Mouse (Mus musculus) left cerebral cortex, adult 18-20 months (tissue): ENCODE measurements around the gene Svbp. TPM values are rescaled to one million over a fixed set of nuclear protein-coding genes. Genes with fewer than 3 reads are reported as not detected.
A peak's percentile ranks its signal among the peaks of the same experiment; 100 is the strongest.

ENCODE experiments used
- DNase-seq, 2 experiments: peaks; one replicate each; pipeline ENCODE4 v3.0.0; 2021 to 2022; ENCODE audit warnings: low spot score in 2 of 2, mixed read lengths in 1 of 2
- total RNA-seq, 2 experiments: library from RNA; stranded (reverse); gene quantifications; 2 replicates each; pipeline ENCODE4 v1.2.3; 2021

The Svbp gene
- total RNA-seq, 2 experiments from 2014 or later = 16.2 to 18.8 TPM

GRCm38 (mm10) chr4:119189864-119190263 lies 5.2 kb upstream of the Svbp start, which contains the start of gene Ermap:
TSS of gene Ermap (minus strand) at chr4:119190011.
- no peak for DNase-seq

- DNase-seq = no peak
These were observed 4.5 kb upstream of the Svbp start for GRCm38 (mm10) chr4:119190618-119191017.

- DNase-seq = no peak
These were observed 3.8 kb upstream of the Svbp start for GRCm38 (mm10) chr4:119191273-119191672.

- DNase-seq = no peak
These were observed 2.3 kb upstream of the Svbp start for GRCm38 (mm10) chr4:119192757-119193156.

GRCm38 (mm10) chr4:119195582-119196320 lies 645 bp downstream of the Svbp start:
- DNase-seq = no peak

GRCm38 (mm10) chr4:119198105-119198504 lies 3.0 kb downstream of the Svbp start:
- DNase-seq = no peak

- peak; percentile 68 to 70 for DNase-seq
These were observed 9.6 kb downstream of the Svbp start for GRCm38 (mm10) chr4:119204672-119205071.

- no peak for DNase-seq
These were observed 21.6 kb downstream of the Svbp start for GRCm38 (mm10) chr4:119216667-119217066.

GRCm38 (mm10) chr4:119218169-119218568 lies 23.1 kb downstream of the Svbp start, which contains the start of gene Tmem269:
TSS of gene Tmem269 (minus strand) at chr4:119218217.
- no peak for DNase-seq

- DNase-seq = peak; percentile 23 to 28
These were observed 28.6 kb downstream of the Svbp start for GRCm38 (mm10) chr4:119223696-119224095.

GRCm38 (mm10) chr4:119224534-119224933 lies 29.4 kb downstream of the Svbp start:
- DNase-seq = no peak

GRCm38 (mm10) chr4:119225719-119226118 lies 30.6 kb downstream of the Svbp start:
- DNase-seq = no peak

GRCm38 (mm10) chr4:119226751-119227150 lies 31.6 kb downstream of the Svbp start:
- DNase-seq = no peak

GRCm38 (mm10) chr4:119232410-119233255 lies 37.5 kb downstream of the Svbp start, which contains the start of the genes AU022252 and P3h1:
TSS of gene AU022252 (minus strand) at chr4:119232712.
TSS of gene P3h1 (plus strand) at chr4:119232915.
- DNase-seq = peak; percentile 98 to 99

GRCm38 (mm10) chr4:119233256-119233901 lies 38.3 kb downstream of the Svbp start:
- DNase-seq = peak; percentile 39 to 45

- no peak for DNase-seq
These were observed 39.2 kb downstream of the Svbp start for GRCm38 (mm10) chr4:119234348-119234747.

- DNase-seq = no peak
These were observed 43.6 kb downstream of the Svbp start for GRCm38 (mm10) chr4:119238661-119239060.

- DNase-seq = peak in 1 of 2 experiments; percentile 28
These were observed 44.1 kb downstream of the Svbp start for GRCm38 (mm10) chr4:119239181-119239682.

GRCm38 (mm10) chr4:119241664-119242063 lies 46.6 kb downstream of the Svbp start:
- DNase-seq = peak; percentile 46 to 59

GRCm38 (mm10) chr4:119242571-119242970 lies 47.5 kb downstream of the Svbp start:
- DNase-seq = no peak
